ENCODE assay signal across 8 mouse cellular contexts in the genomic region with DNA sequence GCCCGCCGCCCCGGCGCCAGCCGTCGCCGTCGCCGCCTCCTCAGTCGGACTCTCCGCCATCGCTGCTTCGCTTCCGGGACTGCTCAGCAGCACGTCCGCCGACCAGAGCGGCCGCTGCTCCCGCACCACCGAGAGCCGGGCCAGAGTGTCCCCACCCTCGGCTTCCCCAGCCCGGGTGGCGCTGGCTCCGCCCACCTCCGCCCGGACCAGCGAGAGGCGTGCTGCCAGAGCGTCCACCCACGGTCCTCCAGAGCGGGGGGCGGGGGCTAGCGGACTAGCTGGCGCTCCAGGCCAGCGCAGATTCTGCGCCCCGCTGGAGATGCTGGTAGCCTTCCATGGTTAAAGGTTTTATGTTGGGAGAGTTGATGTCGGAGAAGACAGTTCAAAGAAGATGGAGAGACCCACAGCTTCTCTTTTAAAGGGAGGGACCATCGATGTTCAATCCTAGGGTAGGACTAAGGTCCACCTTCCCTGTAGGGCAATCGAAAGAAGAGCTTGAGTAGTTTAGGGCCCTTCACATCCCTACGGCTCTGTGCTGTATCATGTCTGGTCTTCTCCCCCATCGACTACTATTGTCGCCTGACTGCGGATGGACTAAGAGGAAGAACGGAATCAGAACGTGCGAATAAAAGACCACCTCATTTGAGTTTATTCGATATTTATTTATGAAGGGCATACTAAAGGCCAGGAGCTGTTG. TPM values are rescaled to one million over a fixed set of nuclear protein-coding genes. Genes with fewer than 3 reads are reported as not detected.
A peak's percentile ranks its signal among the peaks of the same experiment; 100 is the strongest.
DNase-seq lines count a peak whose midpoint lies in the region; ATAC-seq and TF ChIP-seq lines count a peak whose summit lies in the region.

A gene (minus strand): TSS at position 174 of the 697 bp plus-strand sequence.

- no peak for TF ChIP-seq CTCF in bone marrow macrophage, adult 2 months (IDR thresholded peaks at IDR 0.05; ENCODE audit: low read depth, low read length)
- no peak for TF ChIP-seq CTCF in embryonic fibroblast, embryonic 13.5 days (IDR thresholded peaks at IDR 0.05; ENCODE audit: borderline replicate concordance, insufficient read depth, low read length)

- no peaks in the 10 kb centered on the region for H3K9me3 ChIP-seq in heart, embryonic 10.5 days
- no peaks in the 10 kb centered on the region for H3K9me3 ChIP-seq in kidney, embryonic 15.5 days (replicated peaks)

- H3K4me3 ChIP-seq in bone marrow macrophage, adult 2 months (ENCODE audit: insufficient read depth, low read length) = peak within 1 kb of the TSS; percentile 95
- peak within 1 kb of the TSS; percentile 83 for H3K4me3 ChIP-seq in embryonic fibroblast, embryonic 13.5 days (ENCODE audit: insufficient read depth, low read length)
- peak within 1 kb of the TSS; percentile 89 for H3K4me3 ChIP-seq in heart, embryonic 10.5 days
- peak within 1 kb of the TSS; percentile 88 for H3K4me3 ChIP-seq in kidney, embryonic 15.5 days (replicated peaks)

- peak within 1 kb of the TSS; percentile 54 for H3K27ac ChIP-seq in bone marrow macrophage, adult 2 months (ENCODE audit: insufficient read depth, low read depth, low read length)
- H3K27ac ChIP-seq in embryonic fibroblast, embryonic 13.5 days (ENCODE audit: insufficient read depth, low read length) = peak within 1 kb of the TSS; percentile 66
- peak within 1 kb of the TSS; percentile 97 for H3K27ac ChIP-seq in heart, embryonic 10.5 days
- peak within 1 kb of the TSS; percentile 92 for H3K27ac ChIP-seq in kidney, embryonic 15.5 days

- H3K9ac ChIP-seq in kidney, embryonic 15.5 days = peak within 1 kb of the TSS; percentile 91

- 5% methylated on average over 50 of the region's 50 CpGs for WGBS in heart, embryonic 10.5 days
- WGBS in kidney, embryonic 15.5 days = 4% methylated on average over 41 of the region's 50 CpGs

- peaks cover 33% of the 10 kb centered on the region for H3K36me3 ChIP-seq in heart, embryonic 10.5 days
- peaks cover 37% of the 10 kb centered on the region for H3K36me3 ChIP-seq in kidney, embryonic 15.5 days

- DNase-seq in A20 (ENCODE audit: low read depth, low spot score) = peak; percentile 96
- DNase-seq in heart, embryonic 10.5 days (ENCODE audit: low spot score) = peak; percentile 97
- DNase-seq in liver = peak; percentile 98
- DNase-seq in spleen, postnatal 4 days (ENCODE audit: low spot score in 2 of 2) = peak; percentile 99

- peak within 1 kb of the TSS; percentile 74 for H3K4me2 ChIP-seq in kidney, embryonic 15.5 days

- peak; percentile 99 for ATAC-seq in kidney, embryonic 15.5 days (replicated peaks; ENCODE audit: low FRiP score)
- ATAC-seq in monocyte, adult 5-6 weeks (replicated peaks; ENCODE audit: insufficient number of reproducible peaks, low FRiP score, low TSS enrichment, poor library complexity, severe bottlenecking) = peak; percentile 91

- TF ChIP-seq POLR2A in bone marrow macrophage, adult 2 months (IDR thresholded peaks at IDR 0.05; ENCODE audit: borderline replicate concordance, low read depth, low read length) = no peak
- TF ChIP-seq POLR2A in embryonic fibroblast, embryonic 13.5 days (IDR thresholded peaks at IDR 0.05; ENCODE audit: low read depth, low read length) = peak; percentile 86

- H3K4me1 ChIP-seq in bone marrow macrophage, adult 2 months (ENCODE audit: control insufficient read depth, insufficient read depth, low read length) = peaks cover 11% of the 10 kb centered on the region
- H3K4me1 ChIP-seq in embryonic fibroblast, embryonic 13.5 days (ENCODE audit: control insufficient read depth, insufficient read depth, low read length) = peaks cover 4% of the 10 kb centered on the region
- H3K4me1 ChIP-seq in heart, embryonic 10.5 days = peaks cover 24% of the 10 kb centered on the region
- H3K4me1 ChIP-seq in kidney, embryonic 15.5 days = peaks cover 30% of the 10 kb centered on the region

- H3K27me3 ChIP-seq in heart, embryonic 10.5 days (ENCODE audit: insufficient read depth, poor library complexity, severe bottlenecking) = no peaks in the 10 kb centered on the region
- no peaks in the 10 kb centered on the region for H3K27me3 ChIP-seq in kidney, embryonic 15.5 days

RNA-seq across cellular contexts. Expression of the gene that starts here (rescaled TPM):
- 37.6 and 43.6 TPM in 2 replicates for polyA plus RNA-seq in bone marrow macrophage, adult 2 months (2012; ENCODE audit: insufficient read depth, insufficient read length, missing spikeins)
- polyA plus RNA-seq in embryonic fibroblast, embryonic 13.5 days (2011; ENCODE audit: insufficient read length, low read depth, missing spikeins) = 79.3 and 80.1 TPM in 2 replicates
- polyA plus RNA-seq in heart, embryonic 10.5 days (2016; fragmentation: Nextera tagmentation; extraction: Ambion mirVana) = 35.2 and 44.4 TPM in 2 replicates
- 40.6 and 42.0 TPM in 2 replicates for polyA plus RNA-seq in kidney, embryonic 15.5 days (2015; fragmentation: Nextera tagmentation; extraction: Ambion mirVana)
- total RNA-seq in monocyte, adult 5-6 weeks (2017) = 36.8 to 37.9 TPM (median 37.2 TPM) in 3 replicates

Comparison
In these comparisons a context has a peak if more than half of its experiments do, and no peak if none do; other contexts are left out.
1. Peak in every context shown above with its lines: DNase-seq, ATAC-seq, H3K4me3 ChIP-seq and H3K27ac ChIP-seq.